Mouse (Mus musculus) ovary, postnatal 10 days (tissue): ENCODE data around the gene Elovl5.
A peak's percentile ranks its signal among the peaks of the same experiment; 100 is the strongest.

Source experiments
- DNase-seq: peaks from one replicate; pipeline ENCODE4 v3.0.0; 2022; ENCODE audit warnings: low spot score

Gene Elovl5

DNA sequence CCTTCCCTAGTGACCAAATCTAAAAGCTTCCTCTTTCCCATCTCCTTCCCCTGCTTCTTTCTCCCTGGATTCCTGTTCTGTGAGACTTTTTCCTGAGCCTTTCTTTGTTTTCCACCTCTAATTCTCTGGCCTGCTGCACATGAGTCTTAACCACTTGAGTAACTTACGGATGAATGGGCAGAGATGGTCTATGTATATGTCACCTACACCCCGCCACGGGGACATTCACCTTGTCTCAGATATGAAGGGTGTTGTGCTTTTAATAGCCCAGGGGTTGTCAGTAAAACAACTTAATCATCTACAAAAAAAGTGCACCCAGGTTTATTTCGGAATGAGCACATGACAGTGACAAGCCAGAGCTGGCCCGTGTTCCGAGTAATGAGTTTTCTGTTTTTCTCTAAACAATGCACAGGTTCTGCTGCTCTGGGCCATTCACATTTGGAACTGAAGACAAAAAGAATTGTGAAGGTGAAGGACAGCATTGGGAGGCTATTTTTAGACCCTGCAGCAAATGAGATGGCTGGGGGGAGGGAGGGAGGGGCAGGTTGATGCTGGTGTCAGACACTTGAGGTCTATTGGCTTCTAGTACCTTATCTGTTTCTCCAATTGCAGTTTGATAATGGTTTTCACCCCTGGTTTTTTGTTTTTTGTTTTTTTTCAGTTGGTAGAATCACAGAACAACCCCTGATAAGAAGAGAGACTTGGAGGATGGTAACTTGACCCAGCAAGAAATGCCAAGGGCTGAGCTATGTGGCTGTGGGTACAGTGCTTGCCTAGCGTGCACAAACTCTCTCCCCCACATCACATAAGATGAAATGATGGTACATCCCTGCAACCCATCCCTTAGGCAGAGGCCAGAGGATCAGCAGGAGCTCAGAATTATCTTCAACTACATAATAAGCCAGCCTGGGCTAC, 83.7 kb downstream of the Elovl5 start:
- DNase-seq = no peak

DNA sequence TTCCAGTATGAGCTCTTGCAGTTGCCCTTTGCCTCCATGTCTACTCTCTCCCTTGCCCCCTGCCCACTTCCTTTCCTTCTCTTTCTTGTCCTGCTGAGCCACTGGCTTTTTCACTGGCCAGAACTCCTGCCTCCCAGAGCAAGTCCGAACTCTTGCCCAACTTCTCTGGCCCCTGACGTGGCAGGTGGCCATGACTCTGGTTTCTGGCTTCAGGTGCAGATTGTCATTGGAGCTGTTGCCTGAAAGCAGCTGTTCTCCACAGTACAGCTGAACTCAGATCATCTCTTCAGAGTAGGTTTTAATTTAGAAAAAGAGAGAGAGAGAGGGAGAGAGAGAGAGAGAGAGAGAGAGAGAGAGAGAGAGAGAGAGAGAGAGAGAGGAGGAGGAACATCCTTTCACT, 86.1 kb downstream of the Elovl5 start:
- DNase-seq = no peak

GRCm38 (mm10) chr9:78005481-78005880, 88.3 kb downstream of the Elovl5 start:
- no peak for DNase-seq

DNA sequence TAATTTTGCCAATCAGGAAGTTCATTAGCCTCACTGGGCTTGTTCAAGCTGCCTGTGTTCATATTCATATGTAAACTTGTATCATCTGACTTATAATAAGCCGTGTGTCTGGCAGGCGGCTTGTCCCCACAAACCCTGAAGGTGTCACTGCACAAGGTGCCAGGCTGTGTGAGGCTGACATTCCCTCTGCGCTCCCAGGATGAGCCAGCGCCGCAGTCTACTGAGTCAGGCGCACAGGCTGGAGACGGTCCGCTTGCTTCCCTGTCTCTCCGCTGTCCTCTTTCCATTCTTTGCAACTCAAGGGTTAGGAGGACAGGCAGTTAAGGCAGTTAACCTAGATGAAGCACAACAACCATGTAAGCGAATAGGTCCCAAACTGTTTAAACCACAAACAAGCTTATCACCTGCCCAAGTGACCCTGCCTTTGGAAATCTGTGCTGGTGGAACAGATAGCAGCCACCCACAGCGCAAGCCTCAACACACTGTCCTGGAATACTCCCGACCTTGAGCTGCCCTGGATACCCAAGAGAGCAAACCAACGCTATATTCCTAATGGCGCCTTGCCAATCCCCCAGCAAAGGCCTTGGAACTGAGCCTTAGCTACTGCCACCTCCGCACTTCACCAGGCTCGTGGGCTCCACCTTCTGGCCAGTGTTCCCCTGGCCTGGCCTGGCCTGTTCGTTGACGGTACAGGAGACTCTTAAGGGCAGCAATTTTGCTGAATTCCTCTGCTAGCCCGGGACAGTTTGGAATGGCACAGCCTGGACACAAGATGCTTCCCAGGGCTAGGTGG, 89.2 kb downstream of the Elovl5 start:
- DNase-seq = peak; percentile 69

- no peak for DNase-seq
Measured at GRCm38 (mm10) chr9:78009382-78009781, 92.2 kb downstream of the Elovl5 start.

- no peak for DNase-seq
Measured at GRCm38 (mm10) chr9:78010187-78010586, 93.0 kb downstream of the Elovl5 start.

DNA sequence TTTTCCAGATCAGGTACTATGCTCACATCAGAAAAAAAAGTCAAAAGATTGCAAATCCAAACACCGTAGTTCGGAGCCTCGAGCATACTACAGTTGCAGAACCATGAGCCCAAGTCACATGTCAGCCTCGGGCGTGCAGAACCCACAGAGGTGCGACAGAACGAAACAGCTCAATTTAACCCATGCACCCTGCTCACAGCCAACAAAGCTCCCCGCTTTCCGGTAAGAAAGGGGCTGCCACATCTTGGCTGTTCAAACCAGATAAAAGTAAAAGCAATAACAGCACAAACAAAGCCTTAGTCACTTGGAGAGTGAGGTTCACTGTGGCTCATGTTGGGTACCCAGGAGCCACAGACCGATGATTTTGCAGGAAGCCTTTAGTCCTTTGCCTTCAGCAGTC, 93.5 kb downstream of the Elovl5 start:
- DNase-seq = no peak

GRCm38 (mm10) chr9:78012066-78012465, 94.9 kb downstream of the Elovl5 start:
- no peak for DNase-seq

DNA sequence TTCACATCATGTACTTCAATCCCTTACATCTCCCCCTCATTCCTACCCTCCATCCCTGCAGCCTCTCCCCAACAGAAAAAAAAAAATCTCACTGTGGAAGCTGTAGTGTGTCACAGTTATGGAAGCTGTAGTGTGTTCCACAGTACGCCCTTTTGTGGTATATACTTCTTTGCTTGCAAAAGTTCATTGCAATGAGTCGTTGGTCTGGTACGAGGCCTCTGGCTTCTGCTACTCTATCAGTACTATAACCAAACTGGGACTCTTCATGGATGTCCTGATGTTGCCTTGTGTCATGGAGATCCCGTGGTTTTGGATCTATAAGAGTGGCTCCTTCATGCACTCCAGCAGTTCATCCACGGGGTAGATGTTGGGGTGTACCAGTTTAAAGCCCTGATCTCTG, 95.5 kb downstream of the Elovl5 start:
- DNase-seq = no peak

DNA sequence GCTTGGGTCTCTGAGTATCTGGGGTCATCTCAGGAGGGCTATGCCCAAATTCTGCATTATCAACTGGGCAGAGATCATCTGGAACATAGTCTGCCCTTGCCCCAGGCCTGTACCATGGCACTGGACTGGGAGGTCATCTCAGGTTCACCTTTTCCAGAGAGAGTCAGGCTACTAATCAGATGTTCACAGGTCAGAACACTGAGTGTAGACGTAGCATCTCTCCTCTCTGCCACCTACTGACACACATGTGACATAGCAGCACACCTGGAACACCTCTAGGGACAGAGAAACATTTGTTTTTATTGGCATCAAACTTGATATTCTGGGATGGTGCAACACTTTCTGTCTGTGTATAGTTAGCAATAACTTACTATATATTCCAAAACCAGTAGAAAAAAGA, 96.6 kb downstream of the Elovl5 start:
- DNase-seq = no peak

- no peak for DNase-seq
Measured at GRCm38 (mm10) chr9:78015816-78016215, 98.7 kb downstream of the Elovl5 start.

GRCm38 (mm10) chr9:78016288-78016687, 99.1 kb downstream of the Elovl5 start:
- no peak for DNase-seq

DNA sequence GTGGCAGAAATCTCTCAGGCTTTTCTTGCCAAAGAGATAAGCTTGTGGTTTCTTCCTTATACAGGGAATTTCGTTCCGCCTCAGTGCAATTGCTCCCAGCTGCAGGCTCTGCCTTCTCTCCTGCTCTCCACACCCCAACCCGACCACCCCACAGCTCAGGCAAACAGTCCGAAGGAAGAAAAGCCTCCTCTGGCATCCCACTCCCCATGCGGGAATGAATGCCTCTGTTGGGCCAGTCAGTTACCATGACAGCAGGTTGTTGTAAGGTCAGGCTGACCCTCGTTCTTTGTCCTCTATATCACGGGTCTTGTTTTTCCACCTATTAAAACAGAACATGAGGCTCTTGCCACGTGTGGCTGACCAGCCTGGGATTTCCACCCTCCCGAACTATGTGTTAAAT, 104.1 kb downstream of the Elovl5 start:
- peak; percentile 19 for DNase-seq

- DNase-seq = no peak
Measured at GRCm38 (mm10) chr9:78022187-78022945, 105.2 kb downstream of the Elovl5 start.

DNA sequence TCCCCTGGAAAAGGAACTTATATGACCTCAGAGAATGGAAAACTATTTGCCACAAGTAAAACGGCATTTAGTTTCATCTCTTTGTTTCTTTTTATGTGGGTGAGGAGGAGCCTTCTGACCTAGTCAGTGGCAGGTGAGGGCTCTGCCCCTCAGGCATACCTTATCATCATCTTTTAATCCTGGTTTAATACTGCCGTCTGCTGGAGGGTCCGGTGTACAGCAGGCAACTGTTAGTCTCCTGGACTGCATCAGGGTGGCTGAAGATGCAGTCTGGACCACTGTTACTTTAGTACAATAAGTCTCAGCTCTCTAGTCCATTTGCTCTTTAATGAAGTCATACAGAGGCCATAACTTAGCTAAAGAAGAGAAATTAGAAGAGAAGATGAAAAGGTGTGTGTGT, 107.7 kb downstream of the Elovl5 start:
- peak; percentile 39 for DNase-seq

DNA sequence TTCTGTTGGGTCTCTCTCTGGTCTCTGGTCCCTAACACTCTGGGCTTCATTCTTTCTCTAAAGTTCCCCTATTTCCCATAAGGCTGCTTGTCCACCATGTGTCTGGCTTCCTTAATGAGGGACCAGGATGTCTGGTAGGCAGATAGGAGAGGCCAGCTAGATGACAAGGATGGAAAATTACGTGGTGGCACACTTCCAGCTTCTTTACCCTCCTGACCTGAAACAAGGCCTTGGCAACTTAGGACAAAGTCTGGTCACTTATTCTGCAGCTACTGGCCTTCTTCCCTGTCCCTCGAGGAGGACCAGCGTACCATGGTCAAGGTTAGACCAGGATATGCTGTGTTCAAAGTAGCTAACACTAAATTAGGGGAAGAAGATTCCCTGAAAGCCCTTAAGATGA, 109.9 kb downstream of the Elovl5 start:
- no peak for DNase-seq

DNA sequence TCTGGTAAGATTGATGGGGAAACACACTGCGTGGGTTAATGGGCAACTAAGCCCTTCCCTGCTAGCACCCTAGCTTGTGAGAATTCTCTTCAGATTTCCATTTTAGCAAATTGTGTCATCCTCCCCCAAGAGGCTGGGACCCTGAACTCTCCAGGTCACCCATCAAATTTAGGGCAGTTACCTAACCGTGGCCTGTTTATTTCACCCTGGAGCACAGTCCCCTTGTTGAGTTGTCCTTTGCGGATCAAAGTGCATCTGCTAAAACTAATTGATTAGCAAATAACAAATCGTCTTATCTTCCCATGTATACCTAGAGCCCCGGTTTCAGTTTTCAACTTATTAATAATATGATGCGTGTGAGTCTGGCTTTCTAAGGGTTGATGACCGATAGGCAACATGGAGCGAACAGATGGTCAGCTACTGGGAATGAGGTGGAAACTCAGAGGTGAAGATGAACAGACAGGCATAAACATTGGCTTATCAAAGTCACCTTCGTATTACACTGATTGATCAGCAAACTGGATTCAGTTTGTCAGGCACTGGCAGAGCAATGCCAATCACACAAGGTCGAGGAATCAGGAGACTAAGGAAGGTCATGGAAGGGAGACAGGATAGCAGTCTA, 113.8 kb downstream of the Elovl5 start:
- no peak for DNase-seq

DNA sequence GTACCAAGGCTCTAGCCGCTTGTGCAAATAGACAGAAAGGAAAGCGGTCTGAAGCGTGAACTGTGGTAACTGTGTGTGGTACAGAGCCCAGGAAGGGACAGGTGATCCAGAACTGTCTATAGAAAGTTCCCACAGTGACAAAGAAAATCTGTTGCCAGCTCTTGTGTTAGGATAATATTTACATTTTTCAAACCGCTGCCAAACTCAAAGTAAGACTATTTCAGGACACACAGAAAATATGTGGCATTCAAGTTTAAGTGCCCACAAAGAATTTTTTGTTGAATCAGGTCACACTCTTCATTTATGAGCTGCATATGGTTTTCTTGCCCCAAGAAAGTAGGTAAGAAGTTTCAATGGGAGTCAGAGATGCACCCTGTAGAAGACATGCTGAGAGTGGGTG, 115.8 kb downstream of the Elovl5 start:
- DNase-seq = no peak
